Mouse (Mus musculus) myocyte (in vitro differentiated cells): ENCODE measurements around the gene Ly86. TPM values are rescaled to one million over a fixed set of nuclear protein-coding genes. Genes with fewer than 3 reads are reported as not detected.

ENCODE experiments used
- H3K27me3 ChIP-seq: one replicate; pipeline ENCODE4 v1.6.1; 2011; ENCODE audit not compliant: control insufficient read depth, insufficient read depth, insufficient read length
- H3K36me3 ChIP-seq: one replicate; pipeline ENCODE4 v1.6.1; 2011; ENCODE audit not compliant: control insufficient read depth, insufficient read depth
- H3K4me2 ChIP-seq: one replicate; pipeline ENCODE4 v1.6.1; 2011; ENCODE audit warnings: low read depth, control low read depth
- H3K4me3 ChIP-seq: one replicate; pipeline ENCODE4 v1.5.1; 2011; ENCODE audit warnings: mild to moderate bottlenecking, control low read depth, moderate library complexity
- H3K79me2 ChIP-seq: one replicate; pipeline ENCODE4 v1.6.1; 2011; ENCODE audit not compliant: control insufficient read depth, insufficient read depth
- H3ac ChIP-seq: one replicate; pipeline ENCODE4 v1.6.1; 2011; ENCODE audit not compliant: control insufficient read depth, insufficient read length
- CEBPB ChIP-seq: IDR thresholded peaks from 2 replicates; pipeline ENCODE4 v1.6.1; 2011; ENCODE audit warnings: mild to moderate bottlenecking, moderate library complexity; ENCODE audit not compliant: poor library complexity, insufficient read depth, severe bottlenecking
- E2F4 ChIP-seq: IDR thresholded peaks from one replicate; pipeline ENCODE4 v1.6.1; 2011; ENCODE audit warnings: mild to moderate bottlenecking, control low read depth, moderate library complexity; ENCODE audit not compliant: insufficient read depth
- MAX ChIP-seq: IDR thresholded peaks from one replicate; pipeline ENCODE4 v1.6.1; 2011; ENCODE audit warnings: low read depth, mild to moderate bottlenecking, control low read depth
- MYOD1 ChIP-seq, 3 experiments: IDR thresholded peaks; one replicate each; pipeline ENCODE4 v1.6.1; 2011; ENCODE audit warnings: control low read depth in 2 of 3, low read depth in 2 of 3, mild to moderate bottlenecking in 2 of 3, moderate library complexity in 1 of 3; ENCODE audit not compliant: insufficient read length in 2 of 3, control insufficient read depth in 1 of 3
- MYOG ChIP-seq, 3 experiments: IDR thresholded peaks; one replicate each; pipeline ENCODE4 v1.6.1; 2011; ENCODE audit warnings: control low read depth in 2 of 3, low read depth in 2 of 3, mild to moderate bottlenecking in 2 of 3; ENCODE audit not compliant: insufficient read length in 2 of 3, control insufficient read depth in 1 of 3, insufficient read depth in 1 of 3
- POLR2A ChIP-seq: IDR thresholded peaks from one replicate; pipeline ENCODE4 v1.6.1; 2011; ENCODE audit warnings: low read depth, mild to moderate bottlenecking, control low read depth, moderate library complexity; ENCODE audit not compliant: insufficient read length
- POLR2AphosphoS2 ChIP-seq: IDR thresholded peaks from one replicate; pipeline ENCODE4 v1.6.1; 2011; ENCODE audit warnings: low read depth, control low read depth; ENCODE audit not compliant: insufficient read length
- REST ChIP-seq: IDR thresholded peaks from one replicate; pipeline ENCODE4 v1.6.1; 2011; ENCODE audit warnings: mild to moderate bottlenecking, control low read depth, moderate library complexity; ENCODE audit not compliant: insufficient read depth, insufficient read length
- SRF ChIP-seq: IDR thresholded peaks from one replicate; pipeline ENCODE4 v1.6.1; 2011; ENCODE audit warnings: low read depth; ENCODE audit not compliant: control insufficient read depth, insufficient read length
- TCF12 ChIP-seq: IDR thresholded peaks from one replicate; pipeline ENCODE4 v1.6.1; 2011; ENCODE audit warnings: mild to moderate bottlenecking, control low read depth; ENCODE audit not compliant: poor library complexity, insufficient read depth, severe bottlenecking
- TCF3 ChIP-seq: IDR thresholded peaks from one replicate; pipeline ENCODE4 v1.6.1; 2011; ENCODE audit warnings: low read depth, control low read depth; ENCODE audit not compliant: insufficient read length
- USF1 ChIP-seq: IDR thresholded peaks from one replicate; pipeline ENCODE4 v1.6.1; 2011; ENCODE audit warnings: low read depth, mild to moderate bottlenecking, control low read depth, moderate library complexity
- polyA plus RNA-seq: library from polyadenylated mRNA; unstranded; fragments of >200 nt; fragmentation: generic; extraction: Trizol; gene quantifications from one replicate; pipeline ENCODE4 v1.2.1, GENCODE M21; 2012; ENCODE audit warnings: missing spikeins

Ly86 gene
- not detected for polyA plus RNA-seq

- no peaks in the 10 kb centered on the region for H3K79me2 ChIP-seq
- no peaks in the 10 kb centered on the region for H3K36me3 ChIP-seq
- H3ac ChIP-seq: no peak within 1 kb of the TSS
- H3K27me3 ChIP-seq: no peaks in the 10 kb centered on the region
- no peak within 1 kb of the TSS for H3K4me2 ChIP-seq
- H3K4me3 ChIP-seq: no peak within 1 kb of the TSS
- TF ChIP-seq MAX (no peak), POLR2AphosphoS2 (no peak), REST (no peak), MYOD1 (IDR thresholded peaks at IDR 0.05; ENCODE audit: control insufficient read depth in 1 of 3, insufficient read length in 2 of 3, low read depth in 2 of 3) (no peak), TCF12 (no peak), POLR2A (no peak), E2F4 (no peak), TCF3 (no peak), CEBPB (no peak), MYOG (IDR thresholded peaks at IDR 0.05; ENCODE audit: control insufficient read depth in 1 of 3, insufficient read depth in 1 of 3, insufficient read length in 2 of 3, low read depth in 2 of 3) (no peak), SRF (no peak), USF1 (no peak)
These were observed at the start of gene Ly86 for GRCm38 (mm10) chr13:37344909-37345772. Gene Ly86 (plus strand): TSS chr13:37345208.

- TF ChIP-seq MYOD1 (IDR thresholded peaks at IDR 0.05; ENCODE audit: control insufficient read depth in 1 of 3, insufficient read length in 2 of 3, low read depth in 2 of 3) (no peak), E2F4 (no peak), MAX (no peak), USF1 (no peak), TCF3 (no peak), CEBPB (no peak), POLR2A (no peak), SRF (no peak), MYOG (IDR thresholded peaks at IDR 0.05; ENCODE audit: control insufficient read depth in 1 of 3, insufficient read depth in 1 of 3, insufficient read length in 2 of 3, low read depth in 2 of 3) (no peak), POLR2AphosphoS2 (no peak), TCF12 (no peak)
- Histone ChIP-seq H3K4me3 (no peak overlapping the region), H3K27me3 (no peaks in the 10 kb centered on the region), H3K79me2 (no peaks in the 10 kb centered on the region), H3K36me3 (no peaks in the 10 kb centered on the region), H3ac (no peak overlapping the region), H3K4me2 (no peak overlapping the region)
These were observed 47.1 kb upstream of the Ly86 start for GRCm38 (mm10) chr13:37297886-37298285.

- TF ChIP-seq E2F4: no peak
- H3K4me2 ChIP-seq: no peak overlapping the region
- no peaks in the 10 kb centered on the region for H3K36me3 ChIP-seq
- H3K4me3 ChIP-seq: no peak overlapping the region
- H3K79me2 ChIP-seq: no peaks in the 10 kb centered on the region
- H3K27me3 ChIP-seq: no peaks in the 10 kb centered on the region
- no peak overlapping the region for H3ac ChIP-seq
These were observed 46.2 kb upstream of the Ly86 start for GRCm38 (mm10) chr13:37298856-37299255.

DNA sequence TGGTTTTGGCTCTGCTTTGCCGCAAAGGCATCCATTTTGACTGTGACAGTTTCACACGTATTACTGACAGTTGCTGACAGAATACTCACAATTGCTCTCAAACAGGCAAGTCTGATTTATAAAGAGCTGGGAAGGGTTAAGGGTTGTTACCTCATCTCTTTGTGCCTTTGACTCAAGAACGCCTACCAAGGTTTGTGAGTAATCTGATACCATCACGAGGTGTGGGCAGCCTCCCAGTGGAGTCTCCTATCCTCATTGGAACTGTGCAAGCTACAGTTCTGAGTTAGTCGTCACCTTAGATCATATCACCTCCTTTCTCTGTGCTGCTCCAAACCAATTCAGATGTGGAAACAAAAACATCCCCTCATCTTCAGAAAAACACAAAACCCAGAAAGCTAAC lies 42.1 kb upstream of the Ly86 start:
- no peaks in the 10 kb centered on the region for H3K79me2 ChIP-seq
- no peak overlapping the region for H3K4me3 ChIP-seq
- H3ac ChIP-seq: no peak overlapping the region
- H3K4me2 ChIP-seq: no peak overlapping the region
- H3K27me3 ChIP-seq: no peaks in the 10 kb centered on the region
- H3K36me3 ChIP-seq: no peaks in the 10 kb centered on the region
- TF ChIP-seq POLR2A (no peak), TCF12 (no peak), MYOD1 (IDR thresholded peaks at IDR 0.05; ENCODE audit: control insufficient read depth in 1 of 3, insufficient read length in 2 of 3, low read depth in 2 of 3) (no peak), SRF (no peak), MAX (no peak), TCF3 (no peak)

DNA sequence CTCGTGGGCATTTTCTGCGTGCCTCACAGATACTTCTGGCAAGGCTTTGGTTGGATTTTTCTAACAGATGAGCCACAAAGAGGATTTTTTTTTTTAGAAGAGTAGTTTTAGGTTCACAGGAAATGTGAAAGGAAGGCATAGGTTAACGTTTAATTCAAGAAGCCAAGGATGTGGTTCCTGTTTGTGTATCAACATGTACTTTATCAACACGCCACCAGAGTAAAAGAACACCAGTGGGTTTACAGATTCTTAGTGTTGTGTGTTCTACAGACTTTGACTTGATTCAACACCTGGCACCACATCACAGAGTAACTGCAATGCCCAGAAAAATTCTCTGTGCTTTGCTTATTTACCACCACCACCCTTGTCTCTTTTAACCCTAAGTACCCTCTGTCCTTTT lies 37.0 kb upstream of the Ly86 start:
- H3K36me3 ChIP-seq: no peaks in the 10 kb centered on the region
- no peak overlapping the region for H3K4me2 ChIP-seq
- H3K27me3 ChIP-seq: no peaks in the 10 kb centered on the region
- H3ac ChIP-seq: no peak overlapping the region
- no peaks in the 10 kb centered on the region for H3K79me2 ChIP-seq
- TF ChIP-seq MAX (no peak), POLR2A (no peak), MYOD1 (IDR thresholded peaks at IDR 0.05; ENCODE audit: control insufficient read depth in 1 of 3, insufficient read length in 2 of 3, low read depth in 2 of 3) (no peak), USF1 (no peak), SRF (no peak), POLR2AphosphoS2 (no peak), MYOG (IDR thresholded peaks at IDR 0.05; ENCODE audit: control insufficient read depth in 1 of 3, insufficient read depth in 1 of 3, insufficient read length in 2 of 3, low read depth in 2 of 3) (no peak), CEBPB (no peak), REST (no peak)
- no peak overlapping the region for H3K4me3 ChIP-seq
